Mouse (Mus musculus): ENCODE measurements around the gene Lpp. TPM values are rescaled to one million over a fixed set of nuclear protein-coding genes. Genes with fewer than 3 reads are reported as not detected.

The Lpp gene
- polyA plus RNA-seq (2012; rRNA removed): 9.3 and 19.0 TPM in 2 replicates

- WGBS: 2% methylated on average over 42 of the region's 42 CpGs
- DNase-seq (ENCODE audit: low read depth, low spot score): no peak
Measured at GRCm38 (mm10) chr16:24392651-24393555, at the start of gene Lpp. Gene Lpp, plus strand, starts transcription at chr16:24393507.

- DNase-seq (ENCODE audit: low read depth, low spot score): no peak
- WGBS: 67% methylated on average over 21 of the region's 21 CpGs
Measured at GRCm38 (mm10) chr16:24347582-24348411, 45.5 kb upstream of the Lpp start.

GRCm38 (mm10) chr16:24350306-24350705 lies 43.0 kb upstream of the Lpp start:
- no peak for DNase-seq (ENCODE audit: low read depth, low spot score)
- WGBS: 83% methylated on average over 6 of the region's 6 CpGs

GRCm38 (mm10) chr16:24350751-24351150 lies 42.6 kb upstream of the Lpp start:
- no peak for DNase-seq (ENCODE audit: low read depth, low spot score)
- 75% methylated on average over 6 of the region's 6 CpGs for WGBS

GRCm38 (mm10) chr16:24351811-24352210 lies 41.5 kb upstream of the Lpp start:
- 97% methylated on average over 1 of the region's 1 CpGs for WGBS
- DNase-seq (ENCODE audit: low read depth, low spot score): no peak

- no peak for DNase-seq (ENCODE audit: low read depth, low spot score)
- 50% methylated on average over 3 of the region's 3 CpGs for WGBS
Measured at GRCm38 (mm10) chr16:24353816-24354215, 39.5 kb upstream of the Lpp start.

GRCm38 (mm10) chr16:24361667-24362066 lies 31.6 kb upstream of the Lpp start:
- WGBS: 71% methylated on average over 1 of the region's 1 CpGs
- no peak for DNase-seq (ENCODE audit: low read depth, low spot score)

GRCm38 (mm10) chr16:24364030-24364687 lies 29.1 kb upstream of the Lpp start:
- no peak for DNase-seq (ENCODE audit: low read depth, low spot score)
- WGBS: 45% methylated on average over 7 of the region's 7 CpGs

GRCm38 (mm10) chr16:24365900-24366299 lies 27.4 kb upstream of the Lpp start:
- 79% methylated on average over 4 of the region's 4 CpGs for WGBS
- DNase-seq (ENCODE audit: low read depth, low spot score): no peak

- 80% methylated on average over 6 of the region's 6 CpGs for WGBS
Measured at GRCm38 (mm10) chr16:24367071-24367470, 26.2 kb upstream of the Lpp start.

GRCm38 (mm10) chr16:24367506-24367905 lies 25.8 kb upstream of the Lpp start:
- 66% methylated on average over 7 of the region's 7 CpGs for WGBS
- no peak for DNase-seq (ENCODE audit: low read depth, low spot score)

More at GRCm38 (mm10) chr16:24367071-24367470, 26.2 kb upstream of the Lpp start:
- no peak for DNase-seq (ENCODE audit: low read depth, low spot score)

- no peak for DNase-seq (ENCODE audit: low read depth, low spot score)
Measured at GRCm38 (mm10) chr16:24376478-24376877, 16.8 kb upstream of the Lpp start.

- WGBS: 88% methylated on average over 5 of the region's 5 CpGs
- no peak for DNase-seq (ENCODE audit: low read depth, low spot score)
Measured at GRCm38 (mm10) chr16:24390596-24390995, 2.7 kb upstream of the Lpp start.

- WGBS: 92% methylated on average over 3 of the region's 3 CpGs
- DNase-seq (ENCODE audit: low read depth, low spot score): no peak
Measured at GRCm38 (mm10) chr16:24391111-24391510, 2.2 kb upstream of the Lpp start.

GRCm38 (mm10) chr16:24391901-24392300 lies 1.4 kb upstream of the Lpp start:
- 79% methylated on average over 7 of the region's 7 CpGs for WGBS

GRCm38 (mm10) chr16:24393556-24394210 lies 376 bp downstream of the Lpp start:
- DNase-seq (ENCODE audit: low read depth, low spot score): no peak
- WGBS: under 1% methylated on average over 73 of the region's 76 CpGs

More at GRCm38 (mm10) chr16:24391901-24392300, 1.4 kb upstream of the Lpp start:
- no peak for DNase-seq (ENCODE audit: low read depth, low spot score)

- DNase-seq (ENCODE audit: low read depth, low spot score): no peak
Measured at GRCm38 (mm10) chr16:24394211-24394991, 1.1 kb downstream of the Lpp start.

GRCm38 (mm10) chr16:24395100-24395499 lies 1.8 kb downstream of the Lpp start:
- 33% methylated on average over 2 of the region's 2 CpGs for WGBS
- DNase-seq (ENCODE audit: low read depth, low spot score): no peak

More at GRCm38 (mm10) chr16:24394211-24394991, 1.1 kb downstream of the Lpp start:
- 4% methylated on average over 18 of the region's 18 CpGs for WGBS

- no peak for DNase-seq (ENCODE audit: low read depth, low spot score)
- 35% methylated on average over 7 of the region's 7 CpGs for WGBS
Measured at GRCm38 (mm10) chr16:24396504-24396903, 3.2 kb downstream of the Lpp start.

All from large intestine, adult 2 months (tissue).